Mouse (Mus musculus) hindbrain, embryonic 15.5 days (tissue): ENCODE results near the gene 1110008L16Rik. TPM values are rescaled to one million over a fixed set of nuclear protein-coding genes. Genes with fewer than 3 reads are reported as not detected.
"Not testable (repeated sequence)": the region's sequence is repeated elsewhere in the genome, so short reads cannot be mapped to it uniquely, and the experiment has no call there.

Source experiments
- ATAC-seq: fragments of 200-750 bp; cut with Nextera tagmentation; 2 replicates; pipeline ENCODE4 v1.8.0; 2017; ENCODE audit warnings: low read depth, moderate number of reproducible peaks, moderate TSS enrichment; ENCODE audit not compliant: low FRiP score
- H3K27ac ChIP-seq: fragments of 300-500 bp; sonication (generic); replicated peaks from 2 replicates; pipeline ENCODE4 v1.5.1; 2015; ENCODE audit warnings: mild to moderate bottlenecking, inconsistent platforms
- H3K27me3 ChIP-seq: fragments of 300-500 bp; sonication (generic); 2 replicates; pipeline ENCODE4 v1.6.1; 2015; ENCODE audit warnings: control low read depth, inconsistent platforms
- H3K36me3 ChIP-seq: fragments of 300-500 bp; sonication (generic); 2 replicates; pipeline ENCODE4 v1.6.1; 2015; ENCODE audit warnings: control low read depth, inconsistent platforms
- H3K4me1 ChIP-seq: fragments of 300-500 bp; sonication (generic); replicated peaks from 2 replicates; pipeline ENCODE4 v1.6.1; 2015; ENCODE audit warnings: control low read depth, inconsistent platforms
- H3K4me2 ChIP-seq: fragments of 300-500 bp; sonication (generic); 2 replicates; pipeline ENCODE4 v1.6.1; 2015; ENCODE audit warnings: moderate library complexity, mild to moderate bottlenecking, inconsistent platforms
- H3K4me3 ChIP-seq: fragments of 300-500 bp; sonication (generic); 2 replicates; pipeline ENCODE4 v1.5.1; 2015; ENCODE audit warnings: mild to moderate bottlenecking, inconsistent platforms
- H3K9ac ChIP-seq: fragments of 300-500 bp; sonication (generic); 2 replicates; pipeline ENCODE4 v1.6.1; 2015; ENCODE audit warnings: inconsistent platforms
- H3K9me3 ChIP-seq: fragments of 300-500 bp; sonication (generic); 2 replicates; pipeline ENCODE4 v1.6.1; 2016; ENCODE audit warnings: control low read depth, inconsistent platforms
- WGBS: fragments of 180-500 bp; shearing (Covaris S2); methylation state at CpG from one replicate; pipeline ENCODE4 v1.1.7; 2015; 5-methylcytosine and 5-hydroxymethylcytosine counted together
- polyA plus RNA-seq: library from polyadenylated mRNA; unstranded; fragments of >200 nt; fragmentation: Nextera tagmentation; extraction: Ambion mirVana; gene quantifications from 2 replicates; pipeline ENCODE4 v1.2.1, GENCODE M21; 2015

Gene 1110008L16Rik
- 9.6 and 10.9 TPM in 2 replicates for polyA plus RNA-seq

DNA sequence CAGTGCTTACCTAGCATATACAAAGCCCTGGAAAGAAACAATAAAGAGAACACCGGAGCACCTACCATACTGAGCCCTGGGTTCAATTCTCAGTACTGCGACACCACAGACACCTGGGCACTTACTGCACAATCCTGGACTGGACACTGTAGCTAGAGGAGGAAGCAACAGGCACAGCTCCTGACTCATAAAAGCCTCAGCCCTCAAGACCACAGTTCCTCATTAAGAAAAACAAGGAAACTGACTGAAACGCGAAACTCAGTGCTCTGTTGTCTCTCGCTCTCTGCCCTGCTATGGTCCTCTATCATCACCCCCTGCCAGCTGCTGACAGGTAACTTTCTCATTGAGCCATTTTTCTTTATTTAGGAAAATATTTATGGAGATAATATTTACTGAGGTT lies at the start of gene 1110008L16Rik:
Gene 1110008L16Rik (plus strand): TSS at position 242 of the 400 bp plus-strand sequence.
- Histone ChIP-seq H3K9me3 (no peaks in the 10 kb centered on the region), H3K36me3 (peaks cover 32% of the 10 kb centered on the region), H3K4me2 (no peak within 1 kb of the TSS), H3K4me1 (peaks cover 34% of the 10 kb centered on the region), H3K27me3 (no peaks in the 10 kb centered on the region), H3K27ac (no peak within 1 kb of the TSS), H3K4me3 (no peak within 1 kb of the TSS), H3K9ac (no peak within 1 kb of the TSS)
- ATAC-seq = no peak
- WGBS = 92% methylated on average over 5 of the region's 5 CpGs

- not testable (repeated sequence) for H3K27me3 ChIP-seq, H3K4me2 ChIP-seq, H3K4me3 ChIP-seq, H3K27ac ChIP-seq, H3K4me1 ChIP-seq, H3K9me3 ChIP-seq, ATAC-seq, H3K9ac ChIP-seq
- H3K36me3 ChIP-seq = peaks cover 15% of the 10 kb centered on the region
- WGBS = no CpG with 5 or more reads among the region's 8 CpGs
Observed at GRCm38 (mm10) chr12:55261950-55262349, 37.4 kb upstream of the 1110008L16Rik start.

GRCm38 (mm10) chr12:55263385-55263784 lies 36.0 kb upstream of the 1110008L16Rik start:
- H3K4me3 ChIP-seq, ATAC-seq, H3K36me3 ChIP-seq, H3K4me1 ChIP-seq, H3K9ac ChIP-seq, H3K9me3 ChIP-seq, H3K4me2 ChIP-seq, H3K27me3 ChIP-seq, H3K27ac ChIP-seq: not testable (repeated sequence)
- no CpG with 5 or more reads among the region's 5 CpGs for WGBS

DNA sequence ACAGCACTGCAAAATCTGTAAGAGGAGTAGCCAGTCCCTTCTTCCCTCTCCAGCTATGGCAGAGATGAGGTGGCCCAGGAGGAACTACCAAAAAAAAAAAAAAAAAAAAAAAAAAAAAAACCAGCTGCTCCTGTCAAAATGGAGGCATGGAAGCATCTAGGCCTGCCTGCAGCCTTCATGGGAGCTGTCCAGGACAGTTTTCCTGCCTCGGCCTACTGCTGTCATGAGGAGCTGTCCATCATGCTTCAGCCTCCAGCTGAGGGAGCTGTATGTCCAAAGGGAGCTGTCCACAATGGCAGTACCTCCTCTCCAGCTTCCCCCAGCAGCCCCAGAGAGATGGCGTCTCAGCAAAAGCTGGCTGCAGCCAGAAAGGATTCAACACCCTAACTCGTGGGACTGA lies 27.1 kb upstream of the 1110008L16Rik start:
- 70% methylated on average over 3 of the region's 3 CpGs for WGBS
- H3K4me1 ChIP-seq = no peaks in the 10 kb centered on the region
- no peaks in the 10 kb centered on the region for H3K36me3 ChIP-seq
- H3K27me3 ChIP-seq = no peaks in the 10 kb centered on the region
- no peak overlapping the region for H3K4me2 ChIP-seq
- no peak for ATAC-seq
- H3K9ac ChIP-seq = no peak overlapping the region
- no peak overlapping the region for H3K27ac ChIP-seq
- H3K4me3 ChIP-seq = no peak overlapping the region
- H3K9me3 ChIP-seq = no peaks in the 10 kb centered on the region

DNA sequence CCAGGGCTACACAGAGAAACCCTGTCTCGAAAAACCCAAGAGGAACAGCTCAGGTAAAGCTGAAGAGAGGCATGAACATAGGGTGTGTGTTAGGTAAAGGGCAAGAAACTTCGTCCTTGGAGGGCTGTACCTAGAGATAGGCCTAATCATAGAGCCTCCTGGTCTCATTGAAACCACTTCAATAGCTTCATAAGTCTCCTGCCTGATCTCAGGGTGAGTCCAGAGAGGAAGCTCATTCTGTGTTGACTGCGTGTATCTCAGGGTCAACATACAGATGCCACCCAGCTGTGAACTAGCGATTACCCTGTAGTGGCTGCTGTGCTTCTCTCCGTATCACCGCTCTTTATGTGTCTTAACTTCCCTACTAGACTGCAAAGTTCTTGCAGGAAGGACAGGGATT lies 21.8 kb upstream of the 1110008L16Rik start:
- 91% methylated on average over 3 of the region's 6 CpGs for WGBS
- not testable (repeated sequence) for H3K4me1 ChIP-seq, H3K27ac ChIP-seq, H3K36me3 ChIP-seq, H3K4me3 ChIP-seq, H3K9ac ChIP-seq, ATAC-seq, H3K4me2 ChIP-seq, H3K9me3 ChIP-seq, H3K27me3 ChIP-seq

GRCm38 (mm10) chr12:55298112-55298511 lies 1.3 kb upstream of the 1110008L16Rik start:
- Histone ChIP-seq H3K4me2 (no peak overlapping the region), H3K27ac (no peak overlapping the region), H3K4me3 (no peak overlapping the region), H3K4me1 (peaks cover 25% of the 10 kb centered on the region), H3K9me3 (no peaks in the 10 kb centered on the region), H3K27me3 (no peaks in the 10 kb centered on the region), H3K9ac (no peak overlapping the region), H3K36me3 (peaks cover 42% of the 10 kb centered on the region)
- no peak for ATAC-seq
- WGBS = 96% methylated on average over 9 of the region's 9 CpGs

- WGBS = 87% methylated on average over 3 of the region's 3 CpGs
- Histone ChIP-seq H3K9ac (no peak overlapping the region), H3K36me3 (peaks cover 20% of the 10 kb centered on the region), H3K27ac (no peak overlapping the region), H3K27me3 (no peaks in the 10 kb centered on the region), H3K4me3 (peak overlapping the region; percentile 58), H3K9me3 (no peaks in the 10 kb centered on the region), H3K4me1 (peaks cover 34% of the 10 kb centered on the region), H3K4me2 (peak overlapping the region; percentile 63)
- no peak for ATAC-seq
Observed at GRCm38 (mm10) chr12:55300820-55301351, 1.5 kb downstream of the 1110008L16Rik start.

DNA sequence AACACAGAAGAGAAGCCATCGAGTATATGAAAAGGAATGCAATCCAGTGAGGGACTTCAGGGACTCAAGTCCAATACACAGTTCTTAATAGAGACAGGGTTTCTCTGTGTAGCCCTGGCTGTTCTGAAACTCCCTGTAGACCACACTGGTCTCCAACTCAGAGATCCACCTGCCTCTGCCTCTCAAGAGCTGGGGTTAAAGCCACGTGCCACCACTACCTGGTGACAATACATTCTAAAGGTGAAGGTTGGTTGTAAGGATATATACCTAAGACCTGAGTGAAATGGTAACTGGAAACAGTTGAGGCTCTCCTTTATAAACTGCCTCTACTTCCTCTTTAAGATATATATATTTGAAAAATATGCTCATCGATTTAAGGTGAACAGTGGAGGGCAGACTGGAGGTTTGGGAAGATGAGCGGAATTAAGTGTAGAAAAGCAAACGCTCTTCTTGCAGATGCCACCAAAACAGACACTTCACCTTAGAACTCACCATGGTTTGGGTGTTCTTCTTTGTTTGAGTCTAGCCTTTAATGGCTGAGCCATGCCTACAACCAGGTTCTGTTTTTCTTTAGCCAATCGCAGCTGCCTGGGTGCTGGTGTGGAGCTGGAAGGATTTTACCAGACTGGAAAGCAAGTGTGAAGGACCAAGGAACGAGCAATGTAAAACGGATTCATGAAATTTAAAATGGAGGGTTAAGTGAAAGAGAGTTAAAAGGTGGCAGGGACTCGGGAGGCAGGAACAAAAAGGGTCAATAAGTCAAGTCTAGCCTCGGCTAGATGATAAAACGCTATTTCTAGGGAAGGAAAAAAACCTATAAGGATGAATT lies 2.3 kb downstream of the 1110008L16Rik start:
- Histone ChIP-seq H3K4me3 (peak overlapping the region; percentile 58), H3K9me3 (no peaks in the 10 kb centered on the region), H3K4me2 (peak overlapping the region; percentile 63), H3K27ac (peak overlapping the region; percentile 88), H3K4me1 (peaks cover 34% of the 10 kb centered on the region), H3K36me3 (peaks cover 15% of the 10 kb centered on the region), H3K9ac (peak overlapping the region; percentile 56), H3K27me3 (no peaks in the 10 kb centered on the region)
- 41% methylated on average over 11 of the region's 11 CpGs for WGBS
- no peak for ATAC-seq

- H3K4me1 ChIP-seq = peaks cover 34% of the 10 kb centered on the region
- no peaks in the 10 kb centered on the region for H3K27me3 ChIP-seq
- H3K36me3 ChIP-seq = peaks cover 7% of the 10 kb centered on the region
- no peaks in the 10 kb centered on the region for H3K9me3 ChIP-seq
- H3K4me3 ChIP-seq = peak within 1 kb of the TSS; percentile 58
- ATAC-seq = peak; percentile 95
- peak within 1 kb of the TSS; percentile 63 for H3K4me2 ChIP-seq
- WGBS = under 1% methylated on average over 55 of the region's 55 CpGs
- H3K9ac ChIP-seq = peak within 1 kb of the TSS; percentile 56
- peak within 1 kb of the TSS; percentile 88 for H3K27ac ChIP-seq
Observed at GRCm38 (mm10) chr12:55302485-55303441, 3.4 kb downstream of the 1110008L16Rik start, which contains the start of gene Ppp2r3c. Gene Ppp2r3c (minus strand): TSS chr12:55302998.

GRCm38 (mm10) chr12:55306371-55306770 lies 7.0 kb downstream of the 1110008L16Rik start:
- Histone ChIP-seq H3K4me3 (no peak overlapping the region), H3K4me1 (peaks cover 14% of the 10 kb centered on the region), H3K36me3 (no peaks in the 10 kb centered on the region), H3K9ac (no peak overlapping the region), H3K27ac (no peak overlapping the region), H3K4me2 (no peak overlapping the region), H3K9me3 (no peaks in the 10 kb centered on the region), H3K27me3 (no peaks in the 10 kb centered on the region)
- ATAC-seq = no peak
- WGBS = 97% methylated on average over 4 of the region's 4 CpGs

DNA sequence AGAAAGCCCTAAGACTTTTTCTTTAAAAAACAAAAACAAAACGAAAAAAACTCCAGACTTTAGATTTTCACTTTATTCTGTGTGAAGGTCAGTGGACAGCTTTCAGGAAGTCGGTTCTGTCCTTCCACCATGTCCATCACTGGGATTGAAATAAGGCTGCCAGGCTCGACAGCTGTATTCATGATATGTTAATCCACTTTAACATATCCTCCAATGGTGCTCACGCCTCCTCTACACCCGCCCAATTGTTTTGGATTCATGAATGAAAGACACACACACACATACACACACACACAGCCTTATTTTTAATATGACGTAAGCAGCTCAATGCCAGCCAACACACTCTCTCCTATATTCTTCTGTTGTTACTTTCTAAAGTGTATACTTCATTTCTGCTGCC lies 8.2 kb downstream of the 1110008L16Rik start:
- Histone ChIP-seq H3K27me3 (no peaks in the 10 kb centered on the region), H3K36me3 (no peaks in the 10 kb centered on the region), H3K4me3 (no peak overlapping the region), H3K4me2 (no peak overlapping the region), H3K9me3 (no peaks in the 10 kb centered on the region), H3K27ac (no peak overlapping the region), H3K9ac (no peak overlapping the region), H3K4me1 (peaks cover 8% of the 10 kb centered on the region)
- no peak for ATAC-seq
- WGBS = 66% methylated on average over 6 of the region's 6 CpGs

GRCm38 (mm10) chr12:55308731-55309130 lies 9.4 kb downstream of the 1110008L16Rik start:
- ATAC-seq = no peak
- Histone ChIP-seq H3K27ac (no peak overlapping the region), H3K36me3 (no peaks in the 10 kb centered on the region), H3K4me3 (no peak overlapping the region), H3K4me1 (peaks cover 4% of the 10 kb centered on the region), H3K9me3 (no peaks in the 10 kb centered on the region), H3K27me3 (no peaks in the 10 kb centered on the region), H3K9ac (no peak overlapping the region), H3K4me2 (no peak overlapping the region)
- WGBS = 95% methylated on average over 9 of the region's 9 CpGs
